Mouse (Mus musculus): ENCODE results near the gene Npepps. TPM values are rescaled to one million over a fixed set of nuclear protein-coding genes. Genes with fewer than 3 reads are reported as not detected.
"Not testable (repeated sequence)": the region's sequence is repeated elsewhere in the genome, so short reads cannot be mapped to it uniquely, and the experiment has no call there.

Gene Npepps
- polyA plus RNA-seq, 1 experiment from 2014 or later, result 86.5 TPM

DNA sequence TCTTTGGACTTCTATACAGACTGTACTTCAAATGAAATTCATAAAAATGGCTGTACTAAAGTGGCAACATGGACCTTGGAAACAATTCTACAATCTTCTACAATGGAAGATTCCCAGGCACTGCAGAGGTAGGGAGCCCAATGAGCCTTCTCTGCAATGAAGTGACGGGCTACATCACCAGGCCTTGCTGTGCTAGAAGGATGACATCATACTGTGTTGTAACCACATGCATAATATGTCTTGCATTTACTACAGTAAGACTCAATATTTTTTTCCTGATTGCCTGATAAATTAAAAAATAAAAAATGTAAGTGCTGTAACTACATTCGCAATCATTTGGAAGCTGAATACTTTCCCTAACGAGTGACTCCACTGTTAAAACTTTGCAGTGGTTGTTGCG lies 7.6 kb downstream of the Npepps start:
- no peak overlapping the region for H3K4me3 ChIP-seq (ENCODE audit: low read length)
- no peaks in the 10 kb centered on the region for H3K4me1 ChIP-seq (replicated peaks; ENCODE audit: control insufficient read depth, insufficient read depth, low read length)
- no peak overlapping the region for H3K27ac ChIP-seq (ENCODE audit: low read length)
- H3K9ac ChIP-seq (ENCODE audit: low read length), result no peak overlapping the region
- H3K4me2 ChIP-seq (ENCODE audit: low read depth, low read length), result no peak overlapping the region
- H3K27me3 ChIP-seq (ENCODE audit: control insufficient read depth, insufficient read depth, low read depth, low read length), result no peaks in the 10 kb centered on the region
- 91% methylated on average over 4 of the region's 4 CpGs for WGBS
- no peaks in the 10 kb centered on the region for H3K9me3 ChIP-seq (ENCODE audit: control insufficient read depth, low read length)
- H3K36me3 ChIP-seq (ENCODE audit: control insufficient read depth, insufficient read depth, low read length), result no peaks in the 10 kb centered on the region
- ATAC-seq (ENCODE audit: low read depth), result no peak

DNA sequence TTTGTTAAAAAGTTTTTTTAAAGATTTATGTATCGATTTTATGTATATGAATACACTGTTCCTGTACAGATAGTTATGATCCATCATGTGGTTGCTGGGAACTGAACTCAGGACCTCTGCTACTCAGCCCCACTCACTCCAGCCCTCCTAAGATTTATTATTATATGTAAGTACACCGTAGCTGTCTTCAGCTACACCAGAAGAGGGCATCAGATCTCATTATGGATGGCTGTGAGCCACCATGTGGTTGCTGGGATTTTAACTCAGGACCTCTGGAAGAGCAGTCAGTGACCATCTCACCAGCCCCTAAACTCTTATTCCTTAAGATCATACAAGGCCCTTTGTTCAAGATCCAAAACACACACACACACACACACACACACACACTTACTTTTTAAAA lies 10.4 kb downstream of the Npepps start:
- not testable (repeated sequence) for H3K4me3 ChIP-seq (ENCODE audit: low read length); H3K27me3 ChIP-seq (ENCODE audit: control insufficient read depth, insufficient read depth, low read depth, low read length); H3K4me1 ChIP-seq (replicated peaks; ENCODE audit: control insufficient read depth, insufficient read depth, low read length); H3K36me3 ChIP-seq (ENCODE audit: control insufficient read depth, insufficient read depth, low read length); H3K4me2 ChIP-seq (ENCODE audit: low read depth, low read length); H3K27ac ChIP-seq (ENCODE audit: low read length); H3K9me3 ChIP-seq (ENCODE audit: control insufficient read depth, low read length); H3K9ac ChIP-seq (ENCODE audit: low read length); ATAC-seq (ENCODE audit: low read depth)
- WGBS, result 73% methylated on average over 2 of the region's 2 CpGs

DNA sequence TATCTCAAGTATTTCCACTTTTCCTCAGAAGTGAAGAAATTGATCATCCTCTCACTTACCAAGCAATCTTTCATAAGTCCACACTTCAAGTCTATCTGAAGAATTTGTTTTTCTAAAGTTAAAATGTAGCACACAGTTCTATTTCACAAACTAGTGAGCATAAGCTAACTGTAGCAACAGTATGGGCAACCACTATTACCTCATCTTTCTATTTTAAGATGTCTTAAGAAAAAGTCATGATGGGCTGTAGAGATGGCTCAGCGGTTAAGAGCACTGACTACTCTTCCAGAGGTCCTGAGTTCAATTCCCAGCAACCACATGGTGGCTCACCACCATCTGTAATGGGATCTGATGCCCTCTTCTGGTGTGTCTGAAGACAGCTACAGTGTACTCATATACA lies 13.9 kb downstream of the Npepps start:
- H3K4me1 ChIP-seq (replicated peaks; ENCODE audit: control insufficient read depth, insufficient read depth, low read length); H3K36me3 ChIP-seq (ENCODE audit: control insufficient read depth, insufficient read depth, low read length); H3K27me3 ChIP-seq (ENCODE audit: control insufficient read depth, insufficient read depth, low read depth, low read length); H3K4me3 ChIP-seq (ENCODE audit: low read length); H3K9ac ChIP-seq (ENCODE audit: low read length); H3K27ac ChIP-seq (ENCODE audit: low read length); H3K9me3 ChIP-seq (ENCODE audit: control insufficient read depth, low read length); H3K4me2 ChIP-seq (ENCODE audit: low read depth, low read length); ATAC-seq (ENCODE audit: low read depth): not testable (repeated sequence)
- 97% methylated on average over 1 of the region's 1 CpGs for WGBS

GRCm38 (mm10) chr11:97249649-97250048 lies 30.8 kb downstream of the Npepps start:
- not testable (repeated sequence) for H3K4me3 ChIP-seq (ENCODE audit: low read length); H3K9ac ChIP-seq (ENCODE audit: low read length); ATAC-seq (ENCODE audit: low read depth); H3K27ac ChIP-seq (ENCODE audit: low read length); H3K4me2 ChIP-seq (ENCODE audit: low read depth, low read length); H3K27me3 ChIP-seq (ENCODE audit: control insufficient read depth, insufficient read depth, low read depth, low read length); H3K36me3 ChIP-seq (ENCODE audit: control insufficient read depth, insufficient read depth, low read length); H3K9me3 ChIP-seq (ENCODE audit: control insufficient read depth, low read length); H3K4me1 ChIP-seq (replicated peaks; ENCODE audit: control insufficient read depth, insufficient read depth, low read length)
- 89% methylated on average over 1 of the region's 1 CpGs for WGBS

- Histone ChIP-seq H3K36me3 (ENCODE audit: control insufficient read depth, insufficient read depth, low read length) (peaks cover 9% of the 10 kb centered on the region), H3K4me1 (replicated peaks; ENCODE audit: control insufficient read depth, insufficient read depth, low read length) (no peaks in the 10 kb centered on the region), H3K27ac (ENCODE audit: low read length) (no peak overlapping the region), H3K9me3 (ENCODE audit: control insufficient read depth, low read length) (no peaks in the 10 kb centered on the region), H3K4me3 (ENCODE audit: low read length) (no peak overlapping the region), H3K27me3 (ENCODE audit: control insufficient read depth, insufficient read depth, low read depth, low read length) (no peaks in the 10 kb centered on the region), H3K4me2 (ENCODE audit: low read depth, low read length) (no peak overlapping the region), H3K9ac (ENCODE audit: low read length) (no peak overlapping the region)
- no peak for ATAC-seq (ENCODE audit: low read depth)
- WGBS, result 86% methylated on average over 10 of the region's 10 CpGs
Observed at GRCm38 (mm10) chr11:97246510-97247159, 33.8 kb downstream of the Npepps start.

DNA sequence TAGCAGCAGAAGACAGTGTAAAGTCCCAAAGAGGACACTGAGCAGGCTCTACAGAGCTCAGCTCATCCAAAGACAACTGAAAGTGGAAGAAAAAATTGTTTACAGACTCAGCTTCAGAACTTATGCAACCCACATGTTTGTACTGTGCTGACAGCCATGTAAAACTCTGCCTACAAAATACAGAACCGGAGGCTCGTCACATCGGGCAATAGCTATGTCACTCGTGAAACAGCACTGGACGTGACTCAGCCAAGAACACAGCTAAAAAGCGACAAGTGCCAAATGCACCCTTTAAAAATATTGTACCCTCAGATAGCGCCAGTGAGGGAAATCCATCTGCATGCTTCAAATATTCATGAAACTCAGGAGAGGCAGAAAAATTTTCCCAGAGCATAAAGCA lies 39.1 kb downstream of the Npepps start:
- Histone ChIP-seq H3K27ac (ENCODE audit: low read length) (no peak overlapping the region), H3K4me2 (ENCODE audit: low read depth, low read length) (no peak overlapping the region), H3K9me3 (ENCODE audit: control insufficient read depth, low read length) (no peaks in the 10 kb centered on the region), H3K4me3 (ENCODE audit: low read length) (no peak overlapping the region), H3K36me3 (ENCODE audit: control insufficient read depth, insufficient read depth, low read length) (peaks cover 21% of the 10 kb centered on the region), H3K9ac (ENCODE audit: low read length) (no peak overlapping the region), H3K27me3 (ENCODE audit: control insufficient read depth, insufficient read depth, low read depth, low read length) (no peaks in the 10 kb centered on the region), H3K4me1 (replicated peaks; ENCODE audit: control insufficient read depth, insufficient read depth, low read length) (no peaks in the 10 kb centered on the region)
- 88% methylated on average over 7 of the region's 7 CpGs for WGBS
- no peak for ATAC-seq (ENCODE audit: low read depth)

GRCm38 (mm10) chr11:97237976-97238375 lies 42.5 kb downstream of the Npepps start:
- H3K4me2 ChIP-seq (ENCODE audit: low read depth, low read length), result no peak overlapping the region
- peaks cover 21% of the 10 kb centered on the region for H3K36me3 ChIP-seq (ENCODE audit: control insufficient read depth, insufficient read depth, low read length)
- H3K4me1 ChIP-seq (replicated peaks; ENCODE audit: control insufficient read depth, insufficient read depth, low read length), result no peaks in the 10 kb centered on the region
- no peak overlapping the region for H3K9ac ChIP-seq (ENCODE audit: low read length)
- no peaks in the 10 kb centered on the region for H3K9me3 ChIP-seq (ENCODE audit: control insufficient read depth, low read length)
- no peak overlapping the region for H3K4me3 ChIP-seq (ENCODE audit: low read length)
- 81% methylated on average over 2 of the region's 2 CpGs for WGBS
- H3K27me3 ChIP-seq (ENCODE audit: control insufficient read depth, insufficient read depth, low read depth, low read length), result no peaks in the 10 kb centered on the region
- ATAC-seq (ENCODE audit: low read depth), result no peak
- no peak overlapping the region for H3K27ac ChIP-seq (ENCODE audit: low read length)

- ATAC-seq (ENCODE audit: low read depth), result no peak
- Histone ChIP-seq H3K9ac (ENCODE audit: low read length) (no peak overlapping the region), H3K4me2 (ENCODE audit: low read depth, low read length) (no peak overlapping the region), H3K36me3 (ENCODE audit: control insufficient read depth, insufficient read depth, low read length) (peaks cover 17% of the 10 kb centered on the region; the same call in 1 of the 2 replicates), H3K27me3 (ENCODE audit: control insufficient read depth, insufficient read depth, low read depth, low read length) (no peaks in the 10 kb centered on the region), H3K4me1 (replicated peaks; ENCODE audit: control insufficient read depth, insufficient read depth, low read length) (no peaks in the 10 kb centered on the region), H3K9me3 (ENCODE audit: control insufficient read depth, low read length) (no peaks in the 10 kb centered on the region), H3K4me3 (ENCODE audit: low read length) (no peak overlapping the region), H3K27ac (ENCODE audit: low read length) (no peak overlapping the region)
- WGBS, result 94% methylated on average over 5 of the region's 5 CpGs
Observed at GRCm38 (mm10) chr11:97232436-97232835, 48.0 kb downstream of the Npepps start.

GRCm38 (mm10) chr11:97229396-97229795 lies 51.0 kb downstream of the Npepps start:
- Histone ChIP-seq H3K4me3 (ENCODE audit: low read length) (no peak overlapping the region), H3K36me3 (ENCODE audit: control insufficient read depth, insufficient read depth, low read length) (peaks cover 19% of the 10 kb centered on the region), H3K27ac (ENCODE audit: low read length) (no peak overlapping the region), H3K4me2 (ENCODE audit: low read depth, low read length) (no peak overlapping the region), H3K9me3 (ENCODE audit: control insufficient read depth, low read length) (no peaks in the 10 kb centered on the region), H3K9ac (ENCODE audit: low read length) (no peak overlapping the region), H3K4me1 (replicated peaks; ENCODE audit: control insufficient read depth, insufficient read depth, low read length) (no peaks in the 10 kb centered on the region), H3K27me3 (ENCODE audit: control insufficient read depth, insufficient read depth, low read depth, low read length) (no peaks in the 10 kb centered on the region)
- WGBS, result 83% methylated on average over 2 of the region's 2 CpGs
- no peak for ATAC-seq (ENCODE audit: low read depth)

DNA sequence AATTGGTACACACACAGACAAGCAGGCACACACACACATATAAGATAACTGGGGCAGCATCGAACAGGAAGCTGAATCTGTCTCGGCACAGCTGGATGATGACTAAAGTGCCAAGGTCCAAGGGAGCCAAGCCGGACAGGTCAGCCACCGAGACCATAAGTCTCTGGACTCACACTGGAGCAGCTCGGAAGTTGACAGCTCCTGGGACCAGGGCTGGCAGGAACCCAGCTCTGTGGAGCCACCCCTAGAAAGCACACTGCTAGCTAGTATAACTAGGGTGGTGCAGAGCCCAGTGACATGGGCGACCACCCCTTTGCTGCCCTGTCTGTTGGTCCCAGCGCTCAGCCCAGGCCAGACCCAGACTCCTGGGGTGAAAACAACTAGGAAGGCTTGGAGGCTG lies 51.5 kb downstream of the Npepps start:
- H3K27ac ChIP-seq (ENCODE audit: low read length), result no peak overlapping the region
- WGBS, result 82% methylated on average over 7 of the region's 7 CpGs
- no peak overlapping the region for H3K4me2 ChIP-seq (ENCODE audit: low read depth, low read length)
- H3K36me3 ChIP-seq (ENCODE audit: control insufficient read depth, insufficient read depth, low read length), result peaks cover 19% of the 10 kb centered on the region
- H3K9me3 ChIP-seq (ENCODE audit: control insufficient read depth, low read length), result no peaks in the 10 kb centered on the region
- no peak overlapping the region for H3K9ac ChIP-seq (ENCODE audit: low read length)
- no peak for ATAC-seq (ENCODE audit: low read depth)
- no peaks in the 10 kb centered on the region for H3K4me1 ChIP-seq (replicated peaks; ENCODE audit: control insufficient read depth, insufficient read depth, low read length)
- no peak overlapping the region for H3K4me3 ChIP-seq (ENCODE audit: low read length)
- H3K27me3 ChIP-seq (ENCODE audit: control insufficient read depth, insufficient read depth, low read depth, low read length), result no peaks in the 10 kb centered on the region
